Comparison of ENCODE assay signal across 28 mouse cellular contexts in genomic region chr13:92026651-92027050, GRCm38 (mm10).
"Had no signal": no experiment of that assay in that cellular context is flagged by ENCODE, and none has a peak within 500 bp of the region (broad histone marks: within the 10 kb centered on the region; RNA-seq: fewer than 3 reads in every experiment).

No protein-coding gene starts in this region.

- ATAC-seq: forebrain, embryonic 13.5 days; forebrain, embryonic 14.5 days; forebrain, embryonic 15.5 days; forebrain, embryonic 16.5 days; forebrain, postnatal 0 days had no signal

- H3K27me3 ChIP-seq: embryonic facial prominence, embryonic 12.5 days; embryonic facial prominence, embryonic 13.5 days; embryonic facial prominence, embryonic 15.5 days; forebrain, embryonic 12.5 days; forebrain, embryonic 13.5 days; forebrain, embryonic 15.5 days had no signal

- DNase-seq: cerebellum, adult 2 months; cerebellum, adult 8-10 months; cerebellum, adult 9-10 months; cerebellum, adult 9-11 months; cerebellum, postnatal 10 days; cerebellum, postnatal 14 days; cerebellum, postnatal 25 days; cerebellum, postnatal 36 days; embryo, embryonic 11 days; forebrain, postnatal 0 days; gastrocnemius, adult 2 months; gastrocnemius, postnatal 10 days; gastrocnemius, postnatal 14 days; gastrocnemius, postnatal 25 days; gastrocnemius, postnatal 36 days; heart, adult 18-20 months; heart, adult 2 months had no signal

- H3K4me1 ChIP-seq: embryonic facial prominence, embryonic 10.5 days; embryonic facial prominence, embryonic 12.5 days; embryonic facial prominence, embryonic 13.5 days; embryonic facial prominence, embryonic 15.5 days; forebrain, embryonic 10.5 days; forebrain, embryonic 12.5 days; forebrain, embryonic 13.5 days; forebrain, embryonic 15.5 days had no signal

- H3K36me3 ChIP-seq: embryonic facial prominence, embryonic 10.5 days; embryonic facial prominence, embryonic 12.5 days; embryonic facial prominence, embryonic 13.5 days; embryonic facial prominence, embryonic 15.5 days; forebrain, embryonic 10.5 days; forebrain, embryonic 12.5 days; forebrain, embryonic 15.5 days had no signal

- H3K9me3 ChIP-seq: embryonic facial prominence, embryonic 10.5 days; embryonic facial prominence, embryonic 12.5 days; embryonic facial prominence, embryonic 13.5 days; embryonic facial prominence, embryonic 15.5 days; forebrain, embryonic 10.5 days; forebrain, embryonic 12.5 days; forebrain, embryonic 13.5 days; forebrain, embryonic 15.5 days had no signal

- H3K4me3 ChIP-seq: embryonic facial prominence, embryonic 10.5 days; embryonic facial prominence, embryonic 12.5 days; embryonic facial prominence, embryonic 13.5 days; embryonic facial prominence, embryonic 15.5 days; erythroblast, embryonic 14.5 days; forebrain, embryonic 10.5 days; forebrain, embryonic 12.5 days; forebrain, embryonic 13.5 days; forebrain, embryonic 15.5 days; gastrocnemius, adult 2 months; heart, adult 2 months had no signal

- H3K4me2 ChIP-seq: embryonic facial prominence, embryonic 12.5 days; embryonic facial prominence, embryonic 13.5 days; embryonic facial prominence, embryonic 15.5 days; forebrain, embryonic 12.5 days; forebrain, embryonic 13.5 days; forebrain, embryonic 15.5 days had no signal

- H3K27ac ChIP-seq: embryonic facial prominence, embryonic 10.5 days; embryonic facial prominence, embryonic 12.5 days; embryonic facial prominence, embryonic 13.5 days; embryonic facial prominence, embryonic 15.5 days; forebrain, embryonic 10.5 days; forebrain, embryonic 12.5 days; forebrain, embryonic 13.5 days; forebrain, embryonic 15.5 days; gastrocnemius, adult 2 months; heart, adult 2 months had no signal

- H3K9ac ChIP-seq: embryonic facial prominence, embryonic 12.5 days; embryonic facial prominence, embryonic 13.5 days; embryonic facial prominence, embryonic 15.5 days; forebrain, embryonic 12.5 days; forebrain, embryonic 13.5 days; forebrain, embryonic 15.5 days; forebrain, postnatal 0 days had no signal
